Mouse (Mus musculus): ENCODE results near the gene Lsm12. TPM values are rescaled to one million over a fixed set of nuclear protein-coding genes. Genes with fewer than 3 reads are reported as not detected.

Lsm12 gene
- polyA plus RNA-seq, 1 experiment from 2014 or later = 61.3 TPM

DNA sequence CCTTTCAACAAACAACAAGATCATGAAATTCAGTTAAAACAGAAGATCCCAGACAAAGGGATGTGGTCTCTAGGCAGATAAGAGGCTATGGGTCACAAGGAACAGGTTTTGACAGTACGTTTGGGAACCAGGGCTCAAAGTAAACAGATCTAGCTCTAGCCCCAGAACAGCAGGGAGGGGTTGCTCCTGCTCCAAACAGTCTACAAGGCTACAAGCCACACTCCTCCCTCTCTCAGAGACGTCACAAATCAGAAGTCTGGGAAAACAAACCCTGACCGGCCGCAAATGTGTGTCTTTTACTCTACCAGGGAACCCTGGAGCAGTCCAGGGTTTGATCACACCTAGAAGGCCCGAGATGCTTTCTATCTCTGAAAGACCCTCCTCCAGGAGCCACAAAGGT, 25.9 kb upstream of the Lsm12 start:
- WGBS (ENCODE audit: insufficient replicate concordance) = 51% methylated on average over 5 of the region's 5 CpGs
- Histone ChIP-seq H3K27me3 (ENCODE audit: control insufficient read depth, insufficient read depth, low read length) (no peaks in the 10 kb centered on the region), H3K36me3 (ENCODE audit: control insufficient read depth, insufficient read depth, low read length) (peaks cover 5% of the 10 kb centered on the region; the same call in 1 of the 2 replicates), H3K4me2 (no peak overlapping the region), H3K9ac (ENCODE audit: low read depth, low read length) (no peak overlapping the region), H3K9me3 (replicated peaks; ENCODE audit: control insufficient read depth, low read length) (no peaks in the 10 kb centered on the region), H3K4me3 (ENCODE audit: low read depth, low read length) (no peak overlapping the region), H3K27ac (ENCODE audit: low read depth, low read length) (peak overlapping the region; percentile 41; the same call in 1 of the 2 replicates), H3K4me1 (ENCODE audit: control insufficient read depth, insufficient read depth, low read length) (peaks cover 87% of the 10 kb centered on the region)
- ATAC-seq (replicated peaks; ENCODE audit: insufficient number of reproducible peaks, low FRiP score, low TSS enrichment) = no peak

DNA sequence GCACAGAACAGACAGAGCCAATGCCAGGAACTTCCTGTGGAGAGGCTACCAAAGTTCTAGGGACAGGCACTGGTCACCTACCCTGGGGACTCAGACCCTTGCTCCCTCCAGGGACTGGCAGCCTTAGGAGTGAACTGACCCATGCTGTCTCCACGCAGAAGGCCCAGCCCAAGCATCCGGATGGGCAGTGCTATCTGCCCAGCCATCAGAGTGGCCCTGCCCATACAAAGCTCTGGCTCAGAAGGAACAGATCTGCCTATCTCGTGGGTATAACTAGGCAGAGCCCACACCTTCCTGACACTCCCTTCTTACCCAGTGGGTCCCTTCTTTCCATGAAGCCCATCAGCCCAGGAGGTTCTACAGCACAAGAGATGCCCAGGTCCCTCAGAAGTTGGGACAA, 25.1 kb upstream of the Lsm12 start:
- WGBS (ENCODE audit: insufficient replicate concordance) = 64% methylated on average over 3 of the region's 3 CpGs
- Histone ChIP-seq H3K27me3 (ENCODE audit: control insufficient read depth, insufficient read depth, low read length) (no peaks in the 10 kb centered on the region), H3K4me1 (ENCODE audit: control insufficient read depth, insufficient read depth, low read length) (peaks cover 84% of the 10 kb centered on the region), H3K27ac (ENCODE audit: low read depth, low read length) (no peak overlapping the region), H3K4me3 (ENCODE audit: low read depth, low read length) (no peak overlapping the region), H3K36me3 (ENCODE audit: control insufficient read depth, insufficient read depth, low read length) (peaks cover 5% of the 10 kb centered on the region; the same call in 1 of the 2 replicates), H3K9ac (ENCODE audit: low read depth, low read length) (no peak overlapping the region), H3K4me2 (no peak overlapping the region), H3K9me3 (replicated peaks; ENCODE audit: control insufficient read depth, low read length) (no peaks in the 10 kb centered on the region)
- no peak for ATAC-seq (replicated peaks; ENCODE audit: insufficient number of reproducible peaks, low FRiP score, low TSS enrichment)

DNA sequence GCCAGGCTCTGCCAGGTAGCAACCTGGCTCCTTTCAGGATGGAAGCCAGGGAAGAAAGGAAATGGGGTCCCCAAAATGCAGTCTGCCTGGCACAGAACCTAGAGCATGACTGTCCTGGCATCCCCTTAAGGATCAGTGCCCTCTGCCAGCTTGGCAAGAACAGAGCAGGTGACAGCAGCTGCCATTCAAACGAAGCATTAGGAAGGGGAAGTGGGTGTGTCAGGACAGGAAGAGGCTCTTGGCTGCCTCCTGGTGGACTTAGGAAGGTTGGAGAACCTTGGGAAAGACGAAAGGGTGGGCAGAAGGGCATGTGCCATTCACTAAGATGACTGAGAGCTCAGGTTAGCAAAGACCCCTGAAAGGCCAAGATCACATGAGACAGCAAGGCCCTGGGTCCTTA, 24.6 kb upstream of the Lsm12 start:
- no peak for ATAC-seq (replicated peaks; ENCODE audit: insufficient number of reproducible peaks, low FRiP score, low TSS enrichment)
- Histone ChIP-seq H3K36me3 (ENCODE audit: control insufficient read depth, insufficient read depth, low read length) (peaks cover 5% of the 10 kb centered on the region; the same call in 1 of the 2 replicates), H3K4me1 (ENCODE audit: control insufficient read depth, insufficient read depth, low read length) (peaks cover 84% of the 10 kb centered on the region), H3K9me3 (replicated peaks; ENCODE audit: control insufficient read depth, low read length) (no peaks in the 10 kb centered on the region), H3K27ac (ENCODE audit: low read depth, low read length) (no peak overlapping the region), H3K9ac (ENCODE audit: low read depth, low read length) (no peak overlapping the region), H3K4me2 (no peak overlapping the region; the same call in 1 of the 2 replicates), H3K27me3 (ENCODE audit: control insufficient read depth, insufficient read depth, low read length) (no peaks in the 10 kb centered on the region), H3K4me3 (ENCODE audit: low read depth, low read length) (no peak overlapping the region)
- WGBS (ENCODE audit: insufficient replicate concordance) = 34% methylated on average over 2 of the region's 2 CpGs

DNA sequence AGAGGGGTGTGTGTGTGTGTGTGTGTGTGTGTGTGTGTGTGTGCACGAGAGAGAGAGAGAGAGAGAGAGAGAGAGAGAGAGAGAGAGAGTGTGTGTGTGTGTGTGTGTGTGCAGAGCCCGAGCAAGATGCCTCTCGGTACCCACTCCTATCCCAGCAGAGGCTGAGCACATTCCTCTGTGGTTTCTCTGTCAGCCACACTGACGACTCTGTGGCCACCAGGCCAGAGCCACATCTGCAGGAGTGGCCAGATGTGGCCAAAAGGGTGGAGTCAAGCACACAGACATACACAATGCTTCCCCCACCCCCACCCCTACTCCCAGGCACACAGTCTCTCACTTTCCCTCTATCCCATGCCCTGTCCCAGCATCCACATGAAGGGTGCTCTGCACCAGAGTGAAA, 23.8 kb upstream of the Lsm12 start:
- H3K27ac ChIP-seq (ENCODE audit: low read depth, low read length) = 0 out of 2 replicates have a peak overlapping the region, but pooled peaks have one; percentile 29
- H3K9me3 ChIP-seq (replicated peaks; ENCODE audit: control insufficient read depth, low read length) = no peaks in the 10 kb centered on the region
- WGBS (ENCODE audit: insufficient replicate concordance) = 41% methylated on average over 3 of the region's 4 CpGs
- peaks cover 83% of the 10 kb centered on the region for H3K4me1 ChIP-seq (ENCODE audit: control insufficient read depth, insufficient read depth, low read length)
- no peak overlapping the region for H3K4me3 ChIP-seq (ENCODE audit: low read depth, low read length)
- peaks cover 8% of the 10 kb centered on the region; the same call in 1 of the 2 replicates for H3K36me3 ChIP-seq (ENCODE audit: control insufficient read depth, insufficient read depth, low read length)
- no peaks in the 10 kb centered on the region for H3K27me3 ChIP-seq (ENCODE audit: control insufficient read depth, insufficient read depth, low read length)
- ATAC-seq (replicated peaks; ENCODE audit: insufficient number of reproducible peaks, low FRiP score, low TSS enrichment) = no peak
- peak overlapping the region; percentile 39; the same call in 1 of the 2 replicates for H3K9ac ChIP-seq (ENCODE audit: low read depth, low read length)
- no peak overlapping the region for H3K4me2 ChIP-seq

DNA sequence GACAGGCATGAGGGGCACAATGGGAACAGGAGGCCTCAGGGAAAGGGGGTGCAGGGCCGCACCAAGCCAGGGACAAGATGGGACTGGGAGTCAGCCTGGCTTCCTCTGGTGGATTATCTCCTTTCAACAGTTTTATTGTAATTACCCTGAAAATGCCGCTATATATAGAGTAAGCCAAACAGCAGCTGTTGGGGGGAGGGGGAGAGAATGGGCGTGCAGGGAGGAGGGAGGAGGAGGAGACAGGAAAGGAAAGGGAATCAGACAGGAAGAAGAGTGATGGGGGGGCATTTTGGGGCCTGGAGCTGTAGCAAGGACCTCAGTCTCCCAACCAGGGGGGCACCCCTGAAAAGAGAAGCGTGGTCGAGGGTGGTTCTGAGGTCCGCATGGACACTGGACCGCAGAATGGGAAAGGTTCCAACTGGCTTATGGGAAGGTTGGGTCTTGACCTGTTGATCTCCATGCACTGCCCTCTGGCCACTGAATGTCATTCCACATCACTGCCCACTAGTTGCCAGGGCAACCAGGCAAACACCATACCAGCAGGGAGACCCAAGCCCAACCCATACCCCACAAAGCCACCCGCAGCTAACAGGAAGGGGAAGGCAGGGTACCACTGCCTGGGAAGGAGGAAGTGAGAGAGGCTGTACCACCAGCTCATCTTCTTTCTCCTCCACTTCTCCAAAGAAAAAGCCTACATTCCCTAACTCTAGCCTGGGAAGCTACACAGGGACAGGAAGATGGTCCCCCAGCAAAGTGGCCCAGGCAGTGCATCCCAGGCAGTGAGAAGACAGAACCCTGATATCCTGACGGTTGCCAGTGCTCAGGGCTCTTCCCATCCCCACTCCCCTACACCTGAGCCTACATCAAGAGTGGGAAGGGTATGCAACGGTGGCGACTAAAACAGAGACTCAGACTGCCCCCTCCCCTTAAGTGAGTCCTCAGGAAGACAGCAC, 23.0 kb upstream of the Lsm12 start:
- no peak overlapping the region for H3K9ac ChIP-seq (ENCODE audit: low read depth, low read length)
- peaks cover 10% of the 10 kb centered on the region for H3K36me3 ChIP-seq (ENCODE audit: control insufficient read depth, insufficient read depth, low read length)
- H3K4me3 ChIP-seq (ENCODE audit: low read depth, low read length) = no peak overlapping the region
- peak overlapping the region; percentile 38 for H3K4me2 ChIP-seq
- peaks cover 76% of the 10 kb centered on the region for H3K4me1 ChIP-seq (ENCODE audit: control insufficient read depth, insufficient read depth, low read length)
- 0 out of 2 replicates have a peak overlapping the region, but pooled peaks have one; percentile 46 for H3K27ac ChIP-seq (ENCODE audit: low read depth, low read length)
- H3K9me3 ChIP-seq (replicated peaks; ENCODE audit: control insufficient read depth, low read length) = no peaks in the 10 kb centered on the region
- no peak for ATAC-seq (replicated peaks; ENCODE audit: insufficient number of reproducible peaks, low FRiP score, low TSS enrichment)
- WGBS (ENCODE audit: insufficient replicate concordance) = 45% methylated on average over 11 of the region's 11 CpGs
- no peaks in the 10 kb centered on the region for H3K27me3 ChIP-seq (ENCODE audit: control insufficient read depth, insufficient read depth, low read length)

DNA sequence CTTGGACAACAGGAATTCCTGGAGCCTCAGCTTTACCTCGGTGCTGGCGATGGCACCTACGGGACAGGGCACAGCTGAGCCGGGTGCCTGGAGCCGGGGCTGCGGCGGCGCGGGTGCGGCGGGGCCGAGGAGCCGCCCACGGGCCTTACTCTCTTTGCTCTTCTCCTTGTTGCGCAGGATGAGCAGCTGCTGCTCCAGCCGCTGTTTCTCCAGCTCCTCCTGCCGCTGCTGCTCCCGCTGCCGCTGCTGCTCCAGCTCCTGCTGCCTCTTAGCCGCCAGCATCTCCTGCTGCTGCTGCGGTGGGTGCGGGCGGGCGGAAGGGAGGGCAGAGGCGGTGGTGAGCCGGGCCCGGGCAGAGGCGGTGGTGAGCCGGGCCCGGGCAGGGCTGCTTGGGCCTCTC, 21.4 kb upstream of the Lsm12 start:
- 64% methylated on average over 30 of the region's 30 CpGs for WGBS (ENCODE audit: insufficient replicate concordance)
- Histone ChIP-seq H3K27ac (ENCODE audit: low read depth, low read length) (no peak overlapping the region), H3K4me2 (peak overlapping the region; percentile 9; the same call in 1 of the 2 replicates), H3K36me3 (ENCODE audit: control insufficient read depth, insufficient read depth, low read length) (peaks cover 16% of the 10 kb centered on the region), H3K9ac (ENCODE audit: low read depth, low read length) (no peak overlapping the region), H3K9me3 (replicated peaks; ENCODE audit: control insufficient read depth, low read length) (no peaks in the 10 kb centered on the region), H3K27me3 (ENCODE audit: control insufficient read depth, insufficient read depth, low read length) (no peaks in the 10 kb centered on the region), H3K4me1 (ENCODE audit: control insufficient read depth, insufficient read depth, low read length) (peaks cover 64% of the 10 kb centered on the region), H3K4me3 (ENCODE audit: low read depth, low read length) (no peak overlapping the region)
- ATAC-seq (replicated peaks; ENCODE audit: insufficient number of reproducible peaks, low FRiP score, low TSS enrichment) = no peak

DNA sequence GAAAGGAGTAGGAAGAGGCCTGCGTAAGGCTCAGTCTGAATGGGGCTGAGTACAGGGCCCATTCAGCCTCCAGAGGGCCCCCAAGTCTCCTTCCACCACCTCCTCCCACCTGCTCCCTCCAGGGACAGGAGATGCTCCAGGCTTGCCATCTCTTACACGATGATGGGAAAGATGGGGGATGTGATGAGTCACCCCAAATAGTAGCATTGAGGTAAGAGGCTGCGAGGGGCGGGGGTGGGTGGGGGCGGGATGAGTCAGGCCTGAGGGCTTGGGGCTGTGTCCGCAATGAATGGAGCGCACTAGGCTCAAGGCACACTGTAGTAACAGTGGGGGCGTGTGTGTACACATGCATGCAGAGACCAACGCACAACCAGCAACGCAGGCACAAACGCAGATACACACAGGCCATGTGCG, 16.3 kb upstream of the Lsm12 start:
- Histone ChIP-seq H3K27me3 (ENCODE audit: control insufficient read depth, insufficient read depth, low read length) (no peaks in the 10 kb centered on the region), H3K4me3 (ENCODE audit: low read depth, low read length) (no peak overlapping the region), H3K9me3 (replicated peaks; ENCODE audit: control insufficient read depth, low read length) (no peaks in the 10 kb centered on the region), H3K4me2 (no peak overlapping the region), H3K4me1 (ENCODE audit: control insufficient read depth, insufficient read depth, low read length) (peaks cover 21% of the 10 kb centered on the region), H3K9ac (ENCODE audit: low read depth, low read length) (no peak overlapping the region), H3K27ac (ENCODE audit: low read depth, low read length) (no peak overlapping the region), H3K36me3 (ENCODE audit: control insufficient read depth, insufficient read depth, low read length) (peaks cover 48% of the 10 kb centered on the region)
- no peak for ATAC-seq (replicated peaks; ENCODE audit: insufficient number of reproducible peaks, low FRiP score, low TSS enrichment)
- WGBS (ENCODE audit: insufficient replicate concordance) = 77% methylated on average over 12 of the region's 12 CpGs

DNA sequence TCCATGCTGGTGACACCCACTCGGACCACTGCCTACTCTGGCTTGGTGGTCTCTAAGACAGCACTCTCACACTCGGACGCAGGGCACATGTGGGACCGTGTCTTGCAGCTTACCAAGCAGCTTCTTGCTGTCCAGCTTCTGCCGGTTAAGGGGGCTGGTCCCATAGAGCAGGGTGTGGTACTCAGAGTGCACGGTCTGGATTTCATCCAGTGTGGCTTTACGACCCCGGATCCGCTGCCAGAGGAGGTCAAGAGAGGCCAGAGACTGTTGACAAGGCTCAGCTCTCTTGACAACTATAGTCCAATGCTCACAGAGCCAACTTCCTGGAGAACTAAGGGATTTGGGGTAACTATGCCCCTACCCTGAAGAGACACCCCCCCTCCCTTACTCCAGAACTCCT, 14.8 kb upstream of the Lsm12 start:
- H3K36me3 ChIP-seq (ENCODE audit: control insufficient read depth, insufficient read depth, low read length) = peaks cover 45% of the 10 kb centered on the region
- no peak overlapping the region for H3K4me2 ChIP-seq
- 64% methylated on average over 9 of the region's 9 CpGs for WGBS (ENCODE audit: insufficient replicate concordance)
- no peaks in the 10 kb centered on the region for H3K9me3 ChIP-seq (replicated peaks; ENCODE audit: control insufficient read depth, low read length)
- H3K27me3 ChIP-seq (ENCODE audit: control insufficient read depth, insufficient read depth, low read length) = no peaks in the 10 kb centered on the region
- no peak overlapping the region for H3K9ac ChIP-seq (ENCODE audit: low read depth, low read length)
- H3K4me1 ChIP-seq (ENCODE audit: control insufficient read depth, insufficient read depth, low read length) = peaks cover 9% of the 10 kb centered on the region
- H3K4me3 ChIP-seq (ENCODE audit: low read depth, low read length) = no peak overlapping the region
- ATAC-seq (replicated peaks; ENCODE audit: insufficient number of reproducible peaks, low FRiP score, low TSS enrichment) = no peak; the same call in 1 of the 2 replicates
- H3K27ac ChIP-seq (ENCODE audit: low read depth, low read length) = no peak overlapping the region
